In genomic region chr12:86090764-86091163, GRCm38 (mm10) we compare ENCODE assay signal across 16 mouse cellular contexts. TPM values are rescaled to one million over a fixed set of nuclear protein-coding genes. Genes with fewer than 3 reads are reported as not detected.
A peak's percentile ranks its signal among the peaks of the same experiment; 100 is the strongest.
DNase-seq lines count a peak whose midpoint lies in the region; ATAC-seq and TF ChIP-seq lines count a peak whose summit lies in the region.
"Had no signal": no experiment of that assay in that cellular context is flagged by ENCODE, and none has a peak within 500 bp of the region (broad histone marks: within the 10 kb centered on the region; RNA-seq: fewer than 3 reads in every experiment).

No protein-coding gene starts in this region.

- no peak for DNase-seq in heart, postnatal 10 days
- DNase-seq in layer of hippocampus, adult 2 months (ENCODE audit: low spot score in 2 of 2), result no peak
- no peak for DNase-seq in layer of hippocampus, adult 9-11 months
- peak; percentile 39 for DNase-seq in right cerebral cortex, adult 18-20 months
- DNase-seq in right cerebral cortex, postnatal 36 days (ENCODE audit: low spot score in 2 of 2), result no peak
- no peak for DNase-seq in cerebellum, postnatal 25 days
- DNase-seq: adrenal gland, adult 8-10 months; right cerebral cortex, postnatal 4 days had no signal

- 59% methylated on average over 4 of the region's 4 CpGs for WGBS in heart, embryonic 12.5 days

- H3K27ac ChIP-seq in heart, embryonic 12.5 days (ENCODE audit: poor library complexity, severe bottlenecking), result peak overlapping the region; percentile 74
- 0 out of 2 replicates have a peak overlapping the region, but pooled peaks have one; percentile 43 for H3K27ac ChIP-seq in layer of hippocampus, adult 2 months
- H3K27ac ChIP-seq: embryonic facial prominence, embryonic 13.5 days; hindbrain, embryonic 13.5 days; limb, embryonic 12.5 days; liver, embryonic 12.5 days; stomach, postnatal 0 days had no signal

- H3K36me3 ChIP-seq in heart, embryonic 12.5 days, result peaks cover 38% of the 10 kb centered on the region
- H3K36me3 ChIP-seq: liver, embryonic 12.5 days had no signal

- peak overlapping the region; percentile 52; the same call in 1 of the 2 replicates for H3K9ac ChIP-seq in heart, embryonic 12.5 days
- H3K9ac ChIP-seq: embryonic facial prominence, embryonic 13.5 days; hindbrain, embryonic 13.5 days; limb, embryonic 12.5 days; liver, embryonic 12.5 days; lung, embryonic 14.5 days had no signal

- H3K4me1 ChIP-seq in heart, embryonic 12.5 days (replicated peaks), result peaks cover 33% of the 10 kb centered on the region
- H3K4me1 ChIP-seq: liver, embryonic 12.5 days had no signal

- no peaks in the 10 kb centered on the region for H3K27me3 ChIP-seq in heart, embryonic 12.5 days (replicated peaks)
- H3K27me3 ChIP-seq: embryonic facial prominence, embryonic 13.5 days; limb, embryonic 12.5 days; liver, embryonic 12.5 days had no signal

- H3K4me3 ChIP-seq in heart, embryonic 12.5 days, result no peak overlapping the region
- H3K4me3 ChIP-seq in layer of hippocampus, adult 2 months, result no peak overlapping the region
- H3K4me3 ChIP-seq: embryonic facial prominence, embryonic 13.5 days; hindbrain, embryonic 13.5 days; limb, embryonic 12.5 days; liver, embryonic 12.5 days had no signal

- H3K9me3 ChIP-seq in heart, embryonic 12.5 days (replicated peaks), result no peaks in the 10 kb centered on the region
- H3K9me3 ChIP-seq: embryonic facial prominence, embryonic 13.5 days; hindbrain, embryonic 13.5 days; limb, embryonic 12.5 days; liver, embryonic 12.5 days had no signal

- TF ChIP-seq CTCF in layer of hippocampus, adult 2 months (conservative IDR thresholded peaks at IDR 0.05), result no peak

- intact Hi-C loops in heart, postnatal 10 days (cut with DNase I), result no loop called here

- no peak overlapping the region for H3K4me2 ChIP-seq in heart, embryonic 12.5 days
- H3K4me2 ChIP-seq: hindbrain, embryonic 13.5 days; limb, embryonic 12.5 days; liver, embryonic 12.5 days had no signal

- ATAC-seq in heart, embryonic 12.5 days (ENCODE audit: insufficient number of reproducible peaks, low FRiP score), result no peak
- ATAC-seq: forebrain, embryonic 16.5 days; liver, embryonic 12.5 days had no signal

RNA-seq across cellular contexts. Expression of gene Ift43, which starts 8.4 kb away (rescaled TPM):
- 113 and 118 TPM in 2 replicates for polyA plus RNA-seq in heart, embryonic 12.5 days (2016; fragmentation: Nextera tagmentation; extraction: Ambion mirVana)
- total RNA-seq in heart, postnatal 10 days (2021), result 10 to 100 TPM; 30.2 to 34.0 TPM
- total RNA-seq in layer of hippocampus, adult 2 months (2021), result 10 to 100 TPM; 14.5 to 14.8 TPM

RNA-seq across cellular contexts. Expression of gene Tgfb3, which starts 11.9 kb away (rescaled TPM):
- polyA plus RNA-seq in heart, embryonic 12.5 days (2016; fragmentation: Nextera tagmentation; extraction: Ambion mirVana), result 24.2 and 24.5 TPM in 2 replicates
- total RNA-seq in heart, postnatal 10 days (2021), result 10 to 100 TPM; 19.8 to 20.7 TPM
- 10 to 100 TPM; 15.8 to 16.5 TPM for total RNA-seq in layer of hippocampus, adult 2 months (2021)
